Comparison of ENCODE assay signal across 9 mouse cellular contexts in the genomic region with DNA sequence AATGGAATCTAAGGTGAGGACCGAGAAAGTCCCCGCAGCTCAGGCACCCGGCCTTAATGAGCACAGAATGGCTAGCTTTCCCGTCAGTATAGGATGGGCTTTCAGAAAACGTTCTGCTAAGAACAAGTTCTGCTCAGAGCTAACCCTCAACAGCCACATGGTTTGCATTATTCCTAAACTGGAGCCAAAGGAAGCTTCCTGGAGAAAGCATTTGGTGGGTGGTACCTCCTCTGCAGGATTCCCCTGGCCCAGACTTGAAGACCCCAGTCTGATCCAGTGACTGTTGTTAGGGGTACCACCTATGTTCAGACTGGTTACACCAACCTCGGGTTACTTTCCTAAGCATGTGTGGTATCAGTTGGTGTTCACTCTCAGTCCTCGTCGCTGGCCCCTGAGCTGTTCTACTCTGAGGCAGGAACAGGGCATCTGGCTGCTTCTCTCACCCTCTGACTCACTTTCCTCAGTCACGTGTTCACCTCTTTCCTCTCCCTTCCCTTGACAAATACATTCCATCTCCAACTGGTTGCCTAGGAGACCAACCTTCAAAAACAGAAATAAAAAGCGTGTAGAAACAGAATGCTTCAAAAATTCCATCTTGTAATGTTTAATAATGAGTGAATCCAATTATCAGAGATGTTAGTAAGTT. TPM values are rescaled to one million over a fixed set of nuclear protein-coding genes. Genes with fewer than 3 reads are reported as not detected.
DNase-seq lines count a peak whose midpoint lies in the region; ATAC-seq and TF ChIP-seq lines count a peak whose summit lies in the region.
"Had no signal": no experiment of that assay in that cellular context is flagged by ENCODE, and none has a peak within 500 bp of the region (broad histone marks: within the 10 kb centered on the region; RNA-seq: fewer than 3 reads in every experiment).

No protein-coding gene starts in this region.

- peaks cover 3% of the 10 kb centered on the region; the same call in 1 of the 2 replicates for H3K9me3 ChIP-seq in heart, embryonic 10.5 days
- H3K9me3 ChIP-seq in forebrain, postnatal 0 days (ENCODE audit: low read length), result no peaks in the 10 kb centered on the region
- peaks cover 7% of the 10 kb centered on the region for H3K9me3 ChIP-seq in midbrain, embryonic 12.5 days
- H3K9me3 ChIP-seq: hindbrain, embryonic 15.5 days had no signal

- peak; percentile 96 for DNase-seq in heart, adult 11 months
- no peak for DNase-seq in heart, embryonic 10.5 days (ENCODE audit: low spot score)
- DNase-seq in MN1 (ENCODE audit: low spot score), result peak; percentile 65
- DNase-seq in forebrain, postnatal 0 days, result peak; percentile 47
- peak; percentile 40 to 68 for DNase-seq in layer of hippocampus, postnatal 14 days (ENCODE audit: low spot score in 2 of 2)
- DNase-seq in B cell, adult 2 months, result no peak
- DNase-seq in testis, postnatal 10 days (ENCODE audit: low spot score), result no peak

- no peak overlapping the region for H3K27ac ChIP-seq in heart, embryonic 10.5 days
- 0 out of 2 replicates have a peak overlapping the region, but pooled peaks have one; percentile 21 for H3K27ac ChIP-seq in forebrain, postnatal 0 days (ENCODE audit: low read depth, low read length)
- no peak overlapping the region for H3K27ac ChIP-seq in midbrain, embryonic 12.5 days (replicated peaks)
- H3K27ac ChIP-seq: hindbrain, embryonic 15.5 days had no signal

- no peaks in the 10 kb centered on the region for H3K36me3 ChIP-seq in heart, embryonic 10.5 days
- no peaks in the 10 kb centered on the region for H3K36me3 ChIP-seq in forebrain, postnatal 0 days (ENCODE audit: insufficient read depth)
- H3K36me3 ChIP-seq in midbrain, embryonic 12.5 days, result no peaks in the 10 kb centered on the region
- H3K36me3 ChIP-seq: hindbrain, embryonic 15.5 days had no signal

- no peak for TF ChIP-seq CTCF in forebrain, postnatal 0 days (IDR thresholded peaks at IDR 0.05; ENCODE audit: low read depth)

- H3K4me1 ChIP-seq in heart, embryonic 10.5 days, result peaks cover 3% of the 10 kb centered on the region; the same call in 1 of the 2 replicates
- H3K4me1 ChIP-seq in forebrain, postnatal 0 days (ENCODE audit: insufficient read depth), result peaks cover 11% of the 10 kb centered on the region
- no peaks in the 10 kb centered on the region for H3K4me1 ChIP-seq in midbrain, embryonic 12.5 days

- ATAC-seq in forebrain, postnatal 0 days, result peak; percentile 90
- peak; percentile 54; the same call in 1 of the 2 replicates for ATAC-seq in midbrain, embryonic 12.5 days (ENCODE audit: low FRiP score, low read depth)

- no peak overlapping the region for H3K4me3 ChIP-seq in heart, embryonic 10.5 days
- no peak overlapping the region for H3K4me3 ChIP-seq in forebrain, postnatal 0 days (ENCODE audit: low read depth, low read length)
- H3K4me3 ChIP-seq in midbrain, embryonic 12.5 days, result no peak overlapping the region
- H3K4me3 ChIP-seq: hindbrain, embryonic 15.5 days had no signal

- H3K9ac ChIP-seq in forebrain, postnatal 0 days, result no peak overlapping the region
- H3K9ac ChIP-seq in midbrain, embryonic 12.5 days (replicated peaks), result no peak overlapping the region
- H3K9ac ChIP-seq: hindbrain, embryonic 15.5 days had no signal

- H3K4me2 ChIP-seq in forebrain, postnatal 0 days (ENCODE audit: low read depth), result no peak overlapping the region
- H3K4me2 ChIP-seq in midbrain, embryonic 12.5 days (replicated peaks), result no peak overlapping the region
- H3K4me2 ChIP-seq: hindbrain, embryonic 15.5 days had no signal

- no peaks in the 10 kb centered on the region for H3K27me3 ChIP-seq in heart, embryonic 10.5 days (ENCODE audit: insufficient read depth, poor library complexity, severe bottlenecking)
- H3K27me3 ChIP-seq in forebrain, postnatal 0 days (ENCODE audit: insufficient read depth, low read length), result no peaks in the 10 kb centered on the region
- no peaks in the 10 kb centered on the region for H3K27me3 ChIP-seq in midbrain, embryonic 12.5 days
- H3K27me3 ChIP-seq: hindbrain, embryonic 15.5 days had no signal

- WGBS in heart, embryonic 10.5 days, result 69% methylated on average over 10 of the region's 10 CpGs
- 54% methylated on average over 10 of the region's 10 CpGs for WGBS in forebrain, postnatal 0 days
- WGBS in midbrain, embryonic 12.5 days, result 61% methylated on average over 10 of the region's 10 CpGs

RNA-seq across cellular contexts. Expression of gene Aknad1, which starts 41.9 kb away (rescaled TPM):
- not detected in 2 replicates for polyA plus RNA-seq in heart, embryonic 10.5 days (2016; fragmentation: Nextera tagmentation; extraction: Ambion mirVana)
- total RNA-seq in forebrain, postnatal 0 days (2014; rRNA removed), result under 0.01 TPM in 1 of 2 replicates, not detected in the other
- polyA plus RNA-seq in forebrain, postnatal 0 days (2015; fragmentation: Nextera tagmentation; extraction: Ambion mirVana), result not detected in 2 replicates
- under 1 TPM in 1 of 2 experiments, not detected in 1; 0.14 TPM for total RNA-seq in layer of hippocampus, postnatal 14 days (2021)
- polyA plus RNA-seq in midbrain, embryonic 12.5 days (2016; fragmentation: Nextera tagmentation; extraction: Ambion mirVana), result 0.13 TPM in 1 of 2 replicates, not detected in the other
- polyA plus RNA-seq: hindbrain, embryonic 15.5 days had no signal

RNA-seq across cellular contexts. Expression of gene Stxbp3, which starts 59.0 kb away (rescaled TPM):
- 29.4 and 30.8 TPM in 2 replicates for polyA plus RNA-seq in heart, embryonic 10.5 days (2016; fragmentation: Nextera tagmentation; extraction: Ambion mirVana)
- 9.5 and 9.7 TPM in 2 replicates for total RNA-seq in forebrain, postnatal 0 days (2014; rRNA removed)
- 8.2 and 11.2 TPM in 2 replicates for polyA plus RNA-seq in forebrain, postnatal 0 days (2015; fragmentation: Nextera tagmentation; extraction: Ambion mirVana)
- total RNA-seq in layer of hippocampus, postnatal 14 days (2021), result 10 to 100 TPM; 26.7 to 33.5 TPM
- polyA plus RNA-seq in midbrain, embryonic 12.5 days (2016; fragmentation: Nextera tagmentation; extraction: Ambion mirVana), result 23.1 and 23.3 TPM in 2 replicates

RNA-seq across cellular contexts. Expression of gene Gpsm2, which starts 59.3 kb away (rescaled TPM):
- 35.6 and 38.7 TPM in 2 replicates for polyA plus RNA-seq in heart, embryonic 10.5 days (2016; fragmentation: Nextera tagmentation; extraction: Ambion mirVana)
- total RNA-seq in forebrain, postnatal 0 days (2014; rRNA removed), result 12.6 and 16.6 TPM in 2 replicates
- polyA plus RNA-seq in forebrain, postnatal 0 days (2015; fragmentation: Nextera tagmentation; extraction: Ambion mirVana), result 11.3 and 14.2 TPM in 2 replicates
- total RNA-seq in layer of hippocampus, postnatal 14 days (2021), result 10 to 100 TPM; 16.1 to 18.0 TPM
- 94.5 and 98.9 TPM in 2 replicates for polyA plus RNA-seq in midbrain, embryonic 12.5 days (2016; fragmentation: Nextera tagmentation; extraction: Ambion mirVana)

Comparison
In these comparisons a context has a peak if more than half of its experiments do, and no peak if none do; other contexts are left out.
1. DNase-seq: peak in heart, adult 11 months (single experiment), MN1 (single experiment), forebrain, postnatal 0 days (single experiment) and layer of hippocampus, postnatal 14 days (2 of 2); none in heart, embryonic 10.5 days (single experiment), B cell, adult 2 months (0 of 2) and testis, postnatal 10 days (single experiment).